Mouse (Mus musculus) midbrain, embryonic 14.5 days (tissue): ENCODE data around the gene 4931440F15Rik. TPM values are rescaled to one million over a fixed set of nuclear protein-coding genes. Genes with fewer than 3 reads are reported as not detected.

Source experiments
- ATAC-seq: fragments of 200-750 bp; cut with Nextera tagmentation; 2 replicates; pipeline ENCODE4 v1.8.0; 2017; ENCODE audit warnings: moderate number of reproducible peaks, moderate library complexity; ENCODE audit not compliant: low FRiP score, low TSS enrichment
- DNase-seq: peaks from one replicate; pipeline ENCODE4 v3.0.0-alpha.2; 2015
- H3K27ac ChIP-seq: fragments of 300-500 bp; sonication (generic); replicated peaks from 2 replicates; pipeline ENCODE4 v1.5.1; 2014; ENCODE audit warnings: mild to moderate bottlenecking, low read depth, low read length, moderate library complexity
- H3K27me3 ChIP-seq: fragments of 300-500 bp; sonication (generic); 2 replicates; pipeline ENCODE4 v1.6.1; 2014; ENCODE audit warnings: low read length, control low read depth, mixed read lengths; ENCODE audit not compliant: control insufficient read depth, insufficient read depth
- H3K36me3 ChIP-seq: fragments of 300-500 bp; sonication (generic); 2 replicates; pipeline ENCODE4 v1.6.1; 2014; ENCODE audit warnings: low read length, control low read depth; ENCODE audit not compliant: control insufficient read depth, insufficient read depth
- H3K4me1 ChIP-seq: fragments of 300-500 bp; sonication (generic); 2 replicates; pipeline ENCODE4 v1.6.1; 2014; ENCODE audit warnings: mild to moderate bottlenecking, antibody characterized with exemption, low read length, control low read depth; ENCODE audit not compliant: control insufficient read depth, insufficient read depth
- H3K4me2 ChIP-seq: fragments of 300-500 bp; sonication (generic); 2 replicates; pipeline ENCODE4 v1.6.1; 2014; ENCODE audit warnings: mild to moderate bottlenecking, low read length, moderate library complexity
- H3K4me3 ChIP-seq: fragments of 300-500 bp; sonication (generic); replicated peaks from 2 replicates; pipeline ENCODE4 v1.5.1; 2014; ENCODE audit warnings: low read depth, low read length
- H3K9ac ChIP-seq: fragments of 300-500 bp; sonication (generic); replicated peaks from 2 replicates; pipeline ENCODE4 v1.6.1; 2014; ENCODE audit warnings: mild to moderate bottlenecking, low read length, moderate library complexity
- H3K9me3 ChIP-seq: fragments of 300-500 bp; sonication (generic); 2 replicates; pipeline ENCODE4 v1.6.1; 2016; ENCODE audit warnings: low read length, control low read depth, mixed read lengths; ENCODE audit not compliant: control insufficient read depth
- WGBS: fragments of 180-500 bp; shearing (Covaris S2); extraction: QIAGEN DNeasy Blood & Tissue Kit; methylation state at CpG from one replicate; pipeline ENCODE4 v1.1.7; 2014; 5-methylcytosine and 5-hydroxymethylcytosine counted together
- polyA plus RNA-seq: library from polyadenylated mRNA; unstranded; fragments of >200 nt; fragmentation: Nextera tagmentation; extraction: Ambion mirVana; gene quantifications from 2 replicates; pipeline ENCODE4 v1.2.1, GENCODE M21; 2014

4931440F15Rik gene
- polyA plus RNA-seq, 1 experiment from 2014 or later: 0.67 TPM

GRCm38 (mm10) chr11:29788921-29789638, 36.4 kb downstream of the 4931440F15Rik start:
- DNase-seq: peak; percentile 75
- ATAC-seq: peak; percentile 73
- H3K4me2 ChIP-seq: no peak overlapping the region
- 0 out of 2 replicates have a peak overlapping the region, but pooled peaks have one; percentile 20 for H3K27ac ChIP-seq
- WGBS: 73% methylated on average over 6 of the region's 6 CpGs
- H3K4me3 ChIP-seq: no peak overlapping the region
- no peaks in the 10 kb centered on the region for H3K27me3 ChIP-seq
- H3K4me1 ChIP-seq: peaks cover 6% of the 10 kb centered on the region; the same call in 1 of the 2 replicates
- no peak overlapping the region for H3K9ac ChIP-seq
- peaks cover 4% of the 10 kb centered on the region; the same call in 1 of the 2 replicates for H3K36me3 ChIP-seq
- no peaks in the 10 kb centered on the region for H3K9me3 ChIP-seq

GRCm38 (mm10) chr11:29788499-29788898, 37.0 kb downstream of the 4931440F15Rik start:
- WGBS: 31% methylated on average over 1 of the region's 1 CpGs
- no peak for DNase-seq
- H3K9me3 ChIP-seq: no peaks in the 10 kb centered on the region
- H3K9ac ChIP-seq: no peak overlapping the region
- no peak overlapping the region for H3K4me3 ChIP-seq
- H3K27ac ChIP-seq: 0 out of 2 replicates have a peak overlapping the region, but pooled peaks have one; percentile 20
- no peak overlapping the region for H3K4me2 ChIP-seq
- H3K4me1 ChIP-seq: peaks cover 6% of the 10 kb centered on the region; the same call in 1 of the 2 replicates
- no peaks in the 10 kb centered on the region for H3K27me3 ChIP-seq
- H3K36me3 ChIP-seq: no peaks in the 10 kb centered on the region
- no peak for ATAC-seq

GRCm38 (mm10) chr11:29787473-29787872, 38.0 kb downstream of the 4931440F15Rik start:
- Histone ChIP-seq H3K27me3 (no peaks in the 10 kb centered on the region), H3K9me3 (no peaks in the 10 kb centered on the region), H3K27ac (no peak overlapping the region), H3K4me3 (no peak overlapping the region), H3K9ac (no peak overlapping the region), H3K4me1 (peaks cover 6% of the 10 kb centered on the region; the same call in 1 of the 2 replicates), H3K36me3 (no peaks in the 10 kb centered on the region), H3K4me2 (no peak overlapping the region)
- ATAC-seq (no peak), DNase-seq (no peak)
- 26% methylated on average over 5 of the region's 5 CpGs for WGBS

- Histone ChIP-seq H3K4me1 (peaks cover 6% of the 10 kb centered on the region; the same call in 1 of the 2 replicates), H3K27ac (no peak overlapping the region), H3K36me3 (no peaks in the 10 kb centered on the region), H3K27me3 (no peaks in the 10 kb centered on the region), H3K9me3 (no peaks in the 10 kb centered on the region), H3K9ac (no peak overlapping the region), H3K4me2 (no peak overlapping the region), H3K4me3 (no peak overlapping the region)
- WGBS: 87% methylated on average over 6 of the region's 6 CpGs
- no peak for DNase-seq
- no peak for ATAC-seq
These were observed 38.8 kb downstream of the 4931440F15Rik start for GRCm38 (mm10) chr11:29786583-29787219.

- no peak for ATAC-seq
- Histone ChIP-seq H3K9ac (no peak overlapping the region), H3K27me3 (no peaks in the 10 kb centered on the region), H3K36me3 (no peaks in the 10 kb centered on the region), H3K27ac (no peak overlapping the region), H3K9me3 (no peaks in the 10 kb centered on the region), H3K4me2 (no peak overlapping the region), H3K4me1 (peaks cover 4% of the 10 kb centered on the region; the same call in 1 of the 2 replicates), H3K4me3 (no peak overlapping the region)
- 34% methylated on average over 2 of the region's 2 CpGs for WGBS
- DNase-seq: no peak
These were observed 46.0 kb downstream of the 4931440F15Rik start for GRCm38 (mm10) chr11:29779409-29780026.

DNA sequence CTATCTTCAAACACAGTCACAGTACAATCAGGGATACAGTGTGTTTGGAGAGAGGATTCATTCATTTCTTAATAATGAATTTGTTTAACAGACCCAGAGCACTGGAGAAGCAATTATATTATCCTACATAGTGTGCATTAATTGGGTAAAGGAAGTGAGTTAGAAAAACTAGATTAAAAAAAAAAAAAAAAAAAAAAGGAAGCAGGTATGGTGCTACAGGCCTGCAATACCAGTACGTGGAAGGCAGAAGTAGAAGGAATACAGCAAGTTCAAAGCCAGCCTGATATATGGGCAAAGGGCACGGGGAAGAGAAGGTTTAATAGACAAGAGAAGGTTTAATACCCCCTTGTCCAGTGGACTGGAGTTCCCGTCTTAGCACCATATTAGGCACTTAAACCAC, 46.5 kb downstream of the 4931440F15Rik start:
- H3K4me1 ChIP-seq: peaks cover 7% of the 10 kb centered on the region; the same call in 1 of the 2 replicates
- H3K27ac ChIP-seq: no peak overlapping the region

GRCm38 (mm10) chr11:29777964-29778363, 47.5 kb downstream of the 4931440F15Rik start:
- DNase-seq: no peak
- Histone ChIP-seq H3K9ac (no peak overlapping the region), H3K27ac (no peak overlapping the region), H3K4me3 (no peak overlapping the region), H3K36me3 (no peaks in the 10 kb centered on the region), H3K9me3 (no peaks in the 10 kb centered on the region), H3K4me2 (no peak overlapping the region), H3K27me3 (no peaks in the 10 kb centered on the region), H3K4me1 (peaks cover 7% of the 10 kb centered on the region; the same call in 1 of the 2 replicates)
- ATAC-seq: peak; percentile 20; the same call in 1 of the 2 replicates

More for the DNA sequence above, 46.5 kb downstream of the 4931440F15Rik start:
- 58% methylated on average over 3 of the region's 3 CpGs for WGBS
- DNase-seq (no peak), ATAC-seq (no peak)
- Histone ChIP-seq H3K27me3 (no peaks in the 10 kb centered on the region), H3K36me3 (no peaks in the 10 kb centered on the region), H3K4me3 (no peak overlapping the region), H3K9ac (no peak overlapping the region), H3K9me3 (no peaks in the 10 kb centered on the region), H3K4me2 (no peak overlapping the region)

GRCm38 (mm10) chr11:29774760-29775159, 50.7 kb downstream of the 4931440F15Rik start:
- Histone ChIP-seq H3K4me2 (no peak overlapping the region), H3K9ac (no peak overlapping the region), H3K4me1 (peaks cover 7% of the 10 kb centered on the region; the same call in 1 of the 2 replicates), H3K27ac (peak overlapping the region; percentile 8; the same call in 1 of the 2 replicates), H3K36me3 (no peaks in the 10 kb centered on the region), H3K27me3 (no peaks in the 10 kb centered on the region), H3K4me3 (no peak overlapping the region), H3K9me3 (no peaks in the 10 kb centered on the region)
- ATAC-seq (no peak), DNase-seq (no peak)
- 70% methylated on average over 2 of the region's 2 CpGs for WGBS
